Mouse (Mus musculus) brain, embryonic 14.5 days (tissue): Measurements from ENCODE around the gene Arid3b.

Experiments used
- CTCF ChIP-seq: fragments of 200-500 bp; IDR thresholded peaks from 2 replicates; pipeline ENCODE4 v1.5.1; 2012; ENCODE audit warnings: inconsistent platforms, mild to moderate bottlenecking, moderate library complexity, borderline replicate concordance; ENCODE audit not compliant: insufficient read depth, insufficient read length; ENCODE audit errors: extremely low read depth
- POLR2A ChIP-seq: fragments of 200-500 bp; IDR thresholded peaks from 2 replicates; pipeline ENCODE4 v1.6.1; 2012; ENCODE audit warnings: mild to moderate bottlenecking, inconsistent platforms, borderline replicate concordance; ENCODE audit not compliant: poor library complexity, insufficient read depth, insufficient read length, severe bottlenecking; ENCODE audit errors: extremely low read depth

- TF ChIP-seq CTCF, result no peak
- no peak for TF ChIP-seq POLR2A
Measured at GRCm38 (mm10) chr9:57760416-57761146, 76.0 kb downstream of the Arid3b start.
